Mouse (Mus musculus) midbrain, embryonic 14.5 days (tissue): ENCODE results near the gene Mlf1. TPM values are rescaled to one million over a fixed set of nuclear protein-coding genes. Genes with fewer than 3 reads are reported as not detected.

Source experiments
- ATAC-seq: fragments of 200-750 bp; cut with Nextera tagmentation; 2 replicates; pipeline ENCODE4 v1.8.0; 2017; ENCODE audit warnings: moderate number of reproducible peaks, moderate library complexity; ENCODE audit not compliant: low FRiP score, low TSS enrichment
- DNase-seq: peaks from one replicate; pipeline ENCODE4 v3.0.0-alpha.2; 2015
- H3K27ac ChIP-seq: fragments of 300-500 bp; sonication (generic); replicated peaks from 2 replicates; pipeline ENCODE4 v1.5.1; 2014; ENCODE audit warnings: mild to moderate bottlenecking, low read depth, low read length, moderate library complexity
- H3K27me3 ChIP-seq: fragments of 300-500 bp; sonication (generic); 2 replicates; pipeline ENCODE4 v1.6.1; 2014; ENCODE audit warnings: low read length, control low read depth, mixed read lengths; ENCODE audit not compliant: control insufficient read depth, insufficient read depth
- H3K36me3 ChIP-seq: fragments of 300-500 bp; sonication (generic); 2 replicates; pipeline ENCODE4 v1.6.1; 2014; ENCODE audit warnings: low read length, control low read depth; ENCODE audit not compliant: control insufficient read depth, insufficient read depth
- H3K4me1 ChIP-seq: fragments of 300-500 bp; sonication (generic); 2 replicates; pipeline ENCODE4 v1.6.1; 2014; ENCODE audit warnings: mild to moderate bottlenecking, antibody characterized with exemption, low read length, control low read depth; ENCODE audit not compliant: control insufficient read depth, insufficient read depth
- H3K4me2 ChIP-seq: fragments of 300-500 bp; sonication (generic); 2 replicates; pipeline ENCODE4 v1.6.1; 2014; ENCODE audit warnings: mild to moderate bottlenecking, low read length, moderate library complexity
- H3K4me3 ChIP-seq: fragments of 300-500 bp; sonication (generic); replicated peaks from 2 replicates; pipeline ENCODE4 v1.5.1; 2014; ENCODE audit warnings: low read depth, low read length
- H3K9ac ChIP-seq: fragments of 300-500 bp; sonication (generic); replicated peaks from 2 replicates; pipeline ENCODE4 v1.6.1; 2014; ENCODE audit warnings: mild to moderate bottlenecking, low read length, moderate library complexity
- H3K9me3 ChIP-seq: fragments of 300-500 bp; sonication (generic); 2 replicates; pipeline ENCODE4 v1.6.1; 2016; ENCODE audit warnings: low read length, control low read depth, mixed read lengths; ENCODE audit not compliant: control insufficient read depth
- WGBS: fragments of 180-500 bp; shearing (Covaris S2); extraction: QIAGEN DNeasy Blood & Tissue Kit; methylation state at CpG from one replicate; pipeline ENCODE4 v1.1.7; 2014; 5-methylcytosine and 5-hydroxymethylcytosine counted together
- polyA plus RNA-seq: library from polyadenylated mRNA; unstranded; fragments of >200 nt; fragmentation: Nextera tagmentation; extraction: Ambion mirVana; gene quantifications from 2 replicates; pipeline ENCODE4 v1.2.1, GENCODE M21; 2014

Gene Mlf1
- polyA plus RNA-seq, 1 experiment from 2014 or later = 34.3 TPM

- H3K4me2 ChIP-seq = no peak overlapping the region
- H3K9me3 ChIP-seq = no peaks in the 10 kb centered on the region
- no peak overlapping the region for H3K9ac ChIP-seq
- H3K36me3 ChIP-seq = no peaks in the 10 kb centered on the region
- ATAC-seq (peak; percentile 25; the same call in 1 of the 2 replicates), DNase-seq (no peak)
- no peaks in the 10 kb centered on the region for H3K27me3 ChIP-seq
- peaks cover 9% of the 10 kb centered on the region; the same call in 1 of the 2 replicates for H3K4me1 ChIP-seq
- H3K4me3 ChIP-seq = no peak overlapping the region
- 90% methylated on average over 3 of the region's 3 CpGs for WGBS
- no peak overlapping the region for H3K27ac ChIP-seq
These were observed 21.1 kb upstream of the Mlf1 start for GRCm38 (mm10) chr3:67352763-67353149.

GRCm38 (mm10) chr3:67358376-67358775, 15.5 kb upstream of the Mlf1 start:
- no peaks in the 10 kb centered on the region for H3K4me1 ChIP-seq
- DNase-seq (no peak), ATAC-seq (no peak)
- H3K9ac ChIP-seq = no peak overlapping the region
- H3K9me3 ChIP-seq = no peaks in the 10 kb centered on the region
- H3K27me3 ChIP-seq = no peaks in the 10 kb centered on the region
- no peaks in the 10 kb centered on the region for H3K36me3 ChIP-seq
- WGBS = 86% methylated on average over 7 of the region's 7 CpGs
- H3K27ac ChIP-seq = no peak overlapping the region
- no peak overlapping the region for H3K4me3 ChIP-seq
- no peak overlapping the region for H3K4me2 ChIP-seq

GRCm38 (mm10) chr3:67366087-67366892, 7.6 kb upstream of the Mlf1 start:
- Histone ChIP-seq H3K4me3 (no peak overlapping the region), H3K4me1 (no peaks in the 10 kb centered on the region; the same call in 1 of the 2 replicates), H3K9ac (no peak overlapping the region), H3K27me3 (no peaks in the 10 kb centered on the region), H3K36me3 (no peaks in the 10 kb centered on the region), H3K9me3 (no peaks in the 10 kb centered on the region), H3K27ac (no peak overlapping the region), H3K4me2 (no peak overlapping the region)
- ATAC-seq (peak; percentile 72; the same call in 1 of the 2 replicates), DNase-seq (peak; percentile 66)
- WGBS = 49% methylated on average over 4 of the region's 4 CpGs

- Histone ChIP-seq H3K27ac (no peak overlapping the region), H3K4me3 (no peak overlapping the region), H3K27me3 (peaks cover under 1% of the 10 kb centered on the region; the same call in 1 of the 2 replicates), H3K36me3 (no peaks in the 10 kb centered on the region), H3K4me1 (no peaks in the 10 kb centered on the region; the same call in 1 of the 2 replicates), H3K4me2 (no peak overlapping the region), H3K9ac (no peak overlapping the region), H3K9me3 (no peaks in the 10 kb centered on the region)
- DNase-seq = no peak
- whole genome bisulfite sequencing = 84% methylated on average over 6 of the region's 6 CpGs
- ATAC-seq = no peak
These were observed 6.4 kb upstream of the Mlf1 start for GRCm38 (mm10) chr3:67367481-67367880.

GRCm38 (mm10) chr3:67369407-67370079, 4.4 kb upstream of the Mlf1 start:
- DNase-seq (no peak), ATAC-seq (no peak)
- Histone ChIP-seq H3K4me3 (no peak overlapping the region), H3K4me1 (no peaks in the 10 kb centered on the region; the same call in 1 of the 2 replicates), H3K27ac (no peak overlapping the region), H3K36me3 (no peaks in the 10 kb centered on the region), H3K4me2 (no peak overlapping the region), H3K9me3 (no peaks in the 10 kb centered on the region), H3K27me3 (peaks cover 10% of the 10 kb centered on the region; the same call in 1 of the 2 replicates), H3K9ac (no peak overlapping the region)
- WGBS = 83% methylated on average over 5 of the region's 5 CpGs

- no peaks in the 10 kb centered on the region for H3K36me3 ChIP-seq
- H3K4me2 ChIP-seq = no peak overlapping the region
- H3K9me3 ChIP-seq = no peaks in the 10 kb centered on the region
- no peak for DNase-seq
- no peak for ATAC-seq
- H3K27ac ChIP-seq = no peak overlapping the region
- 80% methylated on average over 4 of the region's 4 CpGs for WGBS
- H3K4me1 ChIP-seq = no peaks in the 10 kb centered on the region
- no peak overlapping the region for H3K4me3 ChIP-seq
- H3K27me3 ChIP-seq = peaks cover 12% of the 10 kb centered on the region; the same call in 1 of the 2 replicates
- H3K9ac ChIP-seq = no peak overlapping the region
These were observed 1.7 kb upstream of the Mlf1 start for GRCm38 (mm10) chr3:67372194-67372593.

GRCm38 (mm10) chr3:67372781-67373180, 1.1 kb upstream of the Mlf1 start:
- no peaks in the 10 kb centered on the region for H3K4me1 ChIP-seq
- no peak overlapping the region for H3K9ac ChIP-seq
- ATAC-seq = no peak
- 66% methylated on average over 5 of the region's 5 CpGs for WGBS
- no peaks in the 10 kb centered on the region for H3K9me3 ChIP-seq
- H3K4me3 ChIP-seq = no peak overlapping the region
- no peak overlapping the region for H3K4me2 ChIP-seq
- H3K36me3 ChIP-seq = no peaks in the 10 kb centered on the region
- no peak overlapping the region for H3K27ac ChIP-seq
- no peak for DNase-seq
- H3K27me3 ChIP-seq = peaks cover 12% of the 10 kb centered on the region; the same call in 1 of the 2 replicates

- Histone ChIP-seq H3K4me3 (peak overlapping the region; percentile 56), H3K9me3 (no peaks in the 10 kb centered on the region), H3K9ac (peak overlapping the region; percentile 62), H3K4me1 (no peaks in the 10 kb centered on the region), H3K27ac (no peak overlapping the region), H3K27me3 (peaks cover 12% of the 10 kb centered on the region; the same call in 1 of the 2 replicates), H3K36me3 (no peaks in the 10 kb centered on the region), H3K4me2 (peak overlapping the region; percentile 84)
- 36% methylated on average over 7 of the region's 7 CpGs for WGBS
- DNase-seq (peak; percentile 8), ATAC-seq (peak; percentile 66)
These were observed 472 bp downstream of the Mlf1 start for GRCm38 (mm10) chr3:67374360-67374778.
